Mouse (Mus musculus) heart, postnatal 4 days (tissue): ENCODE results near the gene Fads2. TPM values are rescaled to one million over a fixed set of nuclear protein-coding genes. Genes with fewer than 3 reads are reported as not detected.
A peak's percentile ranks its signal among the peaks of the same experiment; 100 is the strongest.

ENCODE experiments used
- DNase-seq: peaks from one replicate; pipeline ENCODE4 v3.0.0; 2021
- total RNA-seq, 2 experiments: library from RNA; stranded (reverse); gene quantifications; 2 replicates each; pipeline ENCODE4 v1.2.3; 2021

Fads2 gene
- total RNA-seq, 2 experiments from 2014 or later, result 15.9 to 17.0 TPM

DNA sequence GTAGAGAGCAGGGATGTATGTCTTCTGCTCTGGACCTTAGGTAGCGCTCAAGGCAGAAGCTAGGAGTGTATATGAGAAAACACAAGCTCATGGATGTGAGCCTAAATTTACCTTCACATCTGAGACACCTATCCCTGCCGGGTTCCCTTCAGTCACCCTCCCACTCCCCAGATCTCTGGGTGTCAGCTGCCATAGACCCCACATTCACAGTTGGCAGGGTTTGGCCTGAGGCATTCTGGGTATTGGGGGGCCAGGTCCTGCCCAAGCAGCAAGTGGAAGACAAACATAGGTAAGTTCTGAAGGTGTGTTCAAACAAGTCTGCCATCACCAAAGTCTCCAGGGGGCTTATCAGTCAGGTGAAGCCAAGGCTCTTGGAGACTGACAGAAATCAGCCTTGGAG lies 39.9 kb downstream of the Fads2 start:
- DNase-seq, result no peak

DNA sequence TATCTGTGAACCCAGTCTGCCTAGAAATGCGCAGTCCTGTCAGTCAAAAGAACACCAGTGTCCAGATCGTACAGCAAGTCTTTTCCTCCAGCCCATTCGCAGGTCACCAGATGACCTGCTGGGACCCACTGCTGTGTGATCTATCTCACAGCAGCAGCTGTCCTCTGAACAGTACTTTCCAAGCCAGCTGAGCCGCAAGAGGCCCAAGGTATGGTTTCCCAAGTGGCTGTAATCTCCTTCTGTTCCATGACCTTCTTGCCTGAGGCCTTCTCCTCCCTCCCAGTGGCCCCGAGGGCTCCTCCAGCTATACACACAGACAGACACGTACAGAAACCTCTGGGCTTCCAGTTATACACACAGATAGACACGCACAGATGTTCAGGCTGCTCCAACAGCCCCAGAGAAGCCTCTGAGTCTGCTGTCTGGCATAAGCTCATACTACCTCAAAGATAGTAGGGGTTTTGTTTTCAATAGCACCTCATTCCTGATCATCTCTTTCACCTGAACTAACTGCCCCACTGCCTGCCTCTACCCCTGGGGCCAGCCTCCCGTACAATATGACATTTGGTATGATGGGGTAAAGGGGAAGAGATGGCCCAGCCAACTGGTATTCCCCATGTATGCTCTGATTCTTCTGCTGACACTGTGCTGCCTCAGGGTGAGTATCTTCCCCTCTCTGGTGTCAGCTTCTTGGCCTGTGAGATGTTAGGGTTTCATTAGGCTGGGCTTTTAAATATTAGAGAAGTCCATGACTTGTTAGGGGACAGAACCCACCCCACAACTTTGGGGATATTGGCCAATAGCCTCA lies 40.6 kb downstream of the Fads2 start:
- no peak for DNase-seq

GRCm38 (mm10) chr19:10059911-10060567 lies 41.5 kb downstream of the Fads2 start:
- peak; percentile 52 for DNase-seq

DNA sequence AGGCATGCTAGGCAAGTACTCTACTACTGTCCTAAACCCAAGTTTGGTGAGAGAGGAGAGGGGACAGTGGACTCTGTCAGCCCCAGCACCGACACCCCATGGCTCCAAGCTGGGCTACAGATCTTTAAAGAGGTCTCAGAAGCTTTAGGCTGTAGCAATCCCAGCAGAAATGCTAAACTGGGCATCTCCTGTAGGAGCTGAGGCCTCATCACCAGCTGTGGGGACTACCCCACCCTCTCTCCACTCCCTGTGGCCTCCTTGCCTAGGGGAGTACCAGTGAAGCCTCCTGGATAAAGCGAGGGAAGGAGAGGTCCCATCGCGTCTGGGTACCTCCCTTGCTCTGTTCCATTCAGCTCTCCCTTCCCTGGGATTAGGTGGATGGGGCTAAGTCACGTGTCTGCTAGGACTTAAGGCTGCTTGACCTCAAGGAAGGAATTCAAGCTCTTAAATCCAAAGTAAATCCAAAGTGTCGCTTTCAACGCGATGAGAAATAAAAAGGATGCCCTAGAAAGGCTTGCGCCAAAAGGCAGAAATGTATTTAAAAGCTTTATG lies 42.6 kb downstream of the Fads2 start:
- no peak for DNase-seq

DNA sequence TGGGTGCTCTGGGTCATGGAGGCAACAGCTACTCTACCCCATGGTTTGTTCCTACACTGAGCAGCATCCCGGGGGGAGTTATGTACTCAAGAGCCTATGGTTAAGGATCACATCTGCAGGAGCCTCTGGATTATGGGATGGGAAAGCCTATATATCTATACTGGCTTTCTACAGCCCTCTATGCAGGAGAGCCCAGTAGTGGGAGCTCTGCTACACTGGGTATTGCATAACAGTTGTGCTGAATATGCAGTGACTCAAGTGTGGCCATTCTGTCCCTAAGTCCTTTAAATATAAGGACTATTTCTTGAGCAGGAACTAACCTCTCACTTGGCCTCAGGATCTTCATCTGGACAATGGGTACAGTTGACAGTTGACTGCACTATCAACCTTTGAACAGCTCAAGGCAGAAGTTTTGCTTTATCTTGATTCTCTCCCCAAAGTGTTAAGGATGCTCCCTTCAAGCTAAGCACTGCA lies 43.2 kb downstream of the Fads2 start:
- no peak for DNase-seq

- no peak for DNase-seq
These were observed 43.8 kb downstream of the Fads2 start for GRCm38 (mm10) chr19:10057486-10058351.

- DNase-seq, result no peak
These were observed 44.9 kb downstream of the Fads2 start for GRCm38 (mm10) chr19:10056686-10057085.

DNA sequence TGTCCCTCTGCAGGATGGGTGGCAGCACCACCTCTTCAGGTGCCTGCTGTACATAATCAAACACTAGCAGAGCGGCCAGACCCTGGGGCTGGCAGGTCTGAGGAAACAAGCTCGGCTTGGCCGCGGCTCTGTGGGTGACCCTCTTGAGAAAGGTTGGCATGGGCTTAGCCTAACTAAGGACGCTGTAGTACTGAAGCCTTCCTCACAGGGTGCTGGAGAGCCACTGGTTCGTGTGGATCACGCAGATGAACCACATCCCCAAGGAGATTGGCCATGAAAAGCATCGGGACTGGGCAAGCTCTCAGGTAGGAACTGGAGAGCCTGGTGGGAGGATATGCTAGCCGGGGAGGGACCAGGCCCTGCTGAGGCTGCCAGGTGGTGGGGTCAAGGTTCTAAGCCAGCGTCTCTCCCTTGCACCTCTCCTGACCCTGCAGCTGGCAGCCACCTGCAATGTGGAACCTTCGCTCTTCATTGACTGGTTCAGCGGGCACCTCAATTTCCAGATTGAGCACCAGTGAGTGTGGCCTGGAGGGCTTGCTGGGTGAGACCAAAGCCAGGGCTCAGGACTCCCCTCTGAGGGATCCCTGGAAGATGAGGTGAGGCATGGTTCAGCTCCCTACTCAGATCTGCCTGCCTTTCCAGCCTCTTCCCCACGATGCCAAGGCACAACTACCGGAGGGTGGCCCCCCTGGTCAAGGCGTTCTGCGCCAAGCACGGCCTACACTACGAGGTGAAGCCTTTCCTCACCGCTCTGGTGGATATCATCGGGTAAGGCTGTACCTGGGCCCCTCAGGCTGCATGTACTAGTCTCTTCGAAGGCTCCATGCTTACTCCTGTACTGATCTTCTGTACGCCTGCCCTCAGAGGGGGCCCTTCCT lies 45.5 kb downstream of the Fads2 start:
- no peak for DNase-seq

- no peak for DNase-seq
These were observed 46.3 kb downstream of the Fads2 start for GRCm38 (mm10) chr19:10055261-10055660.

DNA sequence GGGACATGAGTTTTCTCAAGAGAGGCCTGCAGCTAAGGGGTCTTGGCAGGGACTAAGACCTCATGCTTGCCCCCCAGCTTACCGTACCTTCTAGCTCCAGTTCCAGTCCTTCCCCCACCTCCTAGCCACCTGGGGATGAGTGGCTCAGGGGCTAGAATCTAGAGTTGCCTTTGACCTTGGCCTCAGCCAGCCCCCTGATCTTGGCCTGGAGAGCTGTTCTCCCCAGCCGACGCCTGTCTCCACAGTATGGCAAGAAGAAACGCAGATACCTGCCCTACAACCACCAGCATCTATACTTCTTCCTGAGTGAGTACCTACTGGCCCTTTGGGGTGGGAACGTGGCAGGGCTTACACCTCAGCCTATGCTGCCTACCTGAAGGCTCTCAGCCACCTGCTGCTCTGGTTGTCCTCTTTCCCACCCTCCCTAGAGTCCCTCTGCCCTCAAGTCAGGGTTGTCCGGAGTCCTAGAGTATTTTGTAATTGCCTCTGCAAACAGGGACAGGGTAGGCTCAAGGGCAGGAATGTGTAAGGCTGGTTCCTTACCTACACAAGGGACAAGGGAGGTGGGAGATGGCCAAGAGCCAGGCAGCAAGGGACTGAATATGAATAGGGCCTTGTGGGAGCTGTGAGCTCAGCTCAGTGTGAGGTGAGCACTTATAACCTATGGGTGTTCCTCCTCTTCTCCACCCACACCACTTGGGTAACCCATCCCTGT lies 47.0 kb downstream of the Fads2 start:
- no peak for DNase-seq

- peak; percentile 52 for DNase-seq
These were observed 47.8 kb downstream of the Fads2 start for GRCm38 (mm10) chr19:10053692-10054260.

DNA sequence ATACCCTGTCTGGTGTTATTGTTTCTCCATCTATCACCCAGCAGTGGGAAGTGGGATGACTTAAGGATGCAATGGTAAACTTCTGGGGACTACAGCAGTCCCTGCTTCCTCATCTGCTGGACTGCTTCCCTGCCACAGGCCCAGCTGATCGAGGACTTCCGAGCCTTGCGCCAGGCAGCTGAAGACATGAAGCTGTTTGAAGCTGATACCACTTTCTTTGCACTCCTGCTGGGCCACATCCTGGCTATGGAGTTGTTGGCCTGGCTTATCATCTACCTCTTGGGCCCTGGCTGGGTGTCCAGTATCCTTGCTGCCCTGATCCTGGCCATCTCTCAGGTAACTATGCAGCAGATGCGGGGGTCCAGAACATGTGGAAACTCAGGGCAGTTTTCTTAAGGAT lies 48.8 kb downstream of the Fads2 start:
- DNase-seq, result no peak

- DNase-seq, result no peak
These were observed 51.1 kb downstream of the Fads2 start for GRCm38 (mm10) chr19:10050438-10050837.

DNA sequence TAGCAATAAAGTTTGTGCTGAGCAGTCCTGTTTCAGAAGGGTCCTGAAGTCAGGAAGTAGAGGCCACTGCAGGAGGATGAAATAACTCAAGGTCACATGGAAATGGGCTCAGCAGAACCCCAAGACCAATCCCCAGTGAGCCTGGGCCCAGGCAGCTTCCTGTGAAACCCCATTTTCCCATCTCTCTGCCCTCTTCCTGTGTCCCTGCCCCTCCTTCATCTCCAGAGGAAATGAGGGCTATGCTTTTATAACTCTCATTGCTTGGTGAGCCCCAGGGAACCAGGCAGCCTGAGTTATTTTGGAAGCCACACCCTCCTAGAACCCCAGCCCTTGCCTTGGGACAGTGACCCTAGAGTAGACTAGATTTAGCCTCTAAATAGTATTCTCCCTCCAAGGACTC lies 52.0 kb downstream of the Fads2 start:
- DNase-seq, result no peak

- no peak for DNase-seq
These were observed 54.6 kb downstream of the Fads2 start for GRCm38 (mm10) chr19:10046983-10047382.

DNA sequence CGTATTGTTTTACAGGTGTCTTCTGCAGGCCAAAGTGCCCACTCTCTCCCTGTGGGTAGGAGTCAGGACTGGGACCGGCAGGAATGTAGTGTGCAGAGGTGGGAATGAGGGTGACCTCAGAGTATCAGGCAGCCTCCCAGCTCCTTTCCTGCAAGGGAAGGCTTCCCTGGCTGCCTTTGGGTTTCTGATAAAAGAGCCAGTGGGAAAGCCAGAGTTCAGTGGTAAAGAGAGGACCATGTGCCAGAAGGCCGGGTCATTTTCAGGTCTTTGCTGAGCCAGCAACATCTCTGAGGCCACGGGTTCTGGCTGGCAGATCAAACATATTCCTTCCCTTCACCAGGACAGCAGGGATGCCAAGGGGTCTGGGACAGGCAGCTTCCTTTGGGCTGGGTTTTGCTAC lies 55.2 kb downstream of the Fads2 start:
- DNase-seq, result peak; percentile 57

DNA sequence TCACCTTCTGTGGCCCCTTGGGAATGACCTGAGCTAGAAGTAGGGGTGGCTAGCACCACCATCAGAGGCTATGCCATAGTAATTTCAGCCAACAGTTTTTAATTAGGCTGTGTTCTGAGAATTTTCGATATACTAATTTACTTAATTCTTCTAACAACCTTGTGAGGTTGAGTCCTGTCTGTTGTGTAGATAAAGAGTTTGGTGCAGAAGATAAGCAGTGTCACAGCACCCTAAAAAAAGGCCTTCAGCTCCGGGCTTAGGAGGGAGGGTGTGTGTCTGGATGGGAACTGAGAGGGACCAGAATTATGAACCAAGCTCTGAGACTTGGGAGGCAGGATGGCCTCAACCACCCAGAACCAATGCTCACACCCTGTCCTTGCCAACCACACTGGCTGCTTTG lies 55.8 kb downstream of the Fads2 start:
- DNase-seq, result no peak

DNA sequence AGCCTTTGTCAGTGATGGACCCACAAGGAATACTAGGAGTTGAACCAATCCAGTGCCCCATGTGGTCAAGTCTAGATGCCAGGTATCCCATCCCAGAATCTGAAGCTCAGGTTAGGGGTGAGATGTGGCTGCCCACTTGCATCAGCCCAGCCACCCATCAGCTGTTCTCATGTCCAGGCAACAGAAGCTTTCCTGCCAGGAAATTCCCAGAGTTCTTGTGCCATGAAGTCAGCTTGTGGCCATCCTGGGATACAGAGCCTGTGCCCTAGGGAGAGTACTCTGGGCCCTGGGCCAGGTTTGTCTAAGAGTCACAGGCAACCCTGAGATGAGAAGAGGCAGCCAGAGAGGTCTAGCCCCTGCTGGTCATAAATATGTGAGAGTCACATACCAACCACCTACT lies 57.9 kb downstream of the Fads2 start:
- peak; percentile 87 for DNase-seq

- no peak for DNase-seq
These were observed 58.7 kb downstream of the Fads2 start for GRCm38 (mm10) chr19:10042816-10043215.

DNA sequence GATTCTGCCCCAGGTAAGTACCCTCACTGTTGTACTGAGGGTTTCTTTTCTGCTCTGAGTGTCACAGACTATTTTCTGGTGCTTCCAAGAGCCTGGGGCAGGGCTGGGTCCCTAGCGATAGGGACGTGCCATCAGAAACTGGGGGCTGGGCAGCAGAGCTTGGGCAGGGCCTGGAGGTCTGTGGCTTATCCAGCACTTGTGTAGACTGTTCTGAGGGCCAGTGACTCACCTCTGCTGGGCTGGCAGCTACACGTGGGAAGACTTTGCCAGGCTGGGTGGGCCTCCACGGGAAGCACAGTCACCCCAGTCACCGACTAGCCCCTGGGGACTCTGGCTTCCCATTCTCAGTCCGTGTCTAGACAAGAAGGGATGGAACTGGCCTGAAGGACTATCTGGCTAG lies 59.3 kb downstream of the Fads2 start:
- peak; percentile 57 for DNase-seq
